Mouse (Mus musculus): ENCODE measurements at regions not wholly inside any gene's neighbourhood (a gene's known extent, or its start where the extent isn't known, plus 50 kb on each side); places are given as distances from the start of the nearest gene placed in this dataset.
"Not testable (repeated sequence)": the region's sequence is repeated elsewhere in the genome, so short reads cannot be mapped to it uniquely, and the experiment has no call there.

GRCm38 (mm10) chr19:35761750-35762149 lies 295.6 kb downstream of the Htr7 start:
- TF ChIP-seq POLR2A (IDR thresholded peaks at IDR 0.05; ENCODE audit: low read depth, low read length); CTCF (conservative IDR thresholded peaks at IDR 0.05; ENCODE audit: insufficient read depth, insufficient read length, low read depth, low read length): not testable (repeated sequence)
